ENCODE assay signal across 8 mouse cellular contexts in genomic region chr4:152296371-152296770, GRCm38 (mm10). TPM values are rescaled to one million over a fixed set of nuclear protein-coding genes. Genes with fewer than 3 reads are reported as not detected.
DNase-seq lines count a peak whose midpoint lies in the region; ATAC-seq and TF ChIP-seq lines count a peak whose summit lies in the region.

No protein-coding gene starts in this region.

- 0 out of 2 replicates have a peak overlapping the region, but pooled peaks have one; percentile 59 for H3K27ac ChIP-seq in lung, postnatal 0 days (ENCODE audit: low read length)
- 0 out of 2 replicates have a peak overlapping the region, but pooled peaks have one; percentile 92 for H3K27ac ChIP-seq in forebrain, embryonic 10.5 days
- peak overlapping the region; percentile 64; the same call in 1 of the 2 replicates for H3K27ac ChIP-seq in intestine, postnatal 0 days (ENCODE audit: low read depth, low read length)
- no peak overlapping the region for H3K27ac ChIP-seq in neural tube, embryonic 14.5 days (ENCODE audit: low read depth, low read length)

- peaks cover 10% of the 10 kb centered on the region; the same call in 1 of the 2 replicates for H3K4me1 ChIP-seq in lung, postnatal 0 days (ENCODE audit: insufficient read depth, low read depth, low read length)
- peaks cover 66% of the 10 kb centered on the region for H3K4me1 ChIP-seq in forebrain, embryonic 10.5 days
- H3K4me1 ChIP-seq in intestine, postnatal 0 days (replicated peaks; ENCODE audit: control insufficient read depth, insufficient read depth, low read length), result peaks cover 5% of the 10 kb centered on the region
- peaks cover 11% of the 10 kb centered on the region for H3K4me1 ChIP-seq in neural tube, embryonic 14.5 days (ENCODE audit: control insufficient read depth, insufficient read depth, low read length)

- peak overlapping the region; percentile 92 for H3K4me3 ChIP-seq in lung, postnatal 0 days (ENCODE audit: low read depth, low read length)
- peak overlapping the region; percentile 89 for H3K4me3 ChIP-seq in forebrain, embryonic 10.5 days
- H3K4me3 ChIP-seq in intestine, postnatal 0 days (ENCODE audit: low read depth, low read length), result peak overlapping the region; percentile 87
- peak overlapping the region; percentile 80 for H3K4me3 ChIP-seq in neural tube, embryonic 14.5 days (ENCODE audit: low read depth, low read length)

- H3K4me2 ChIP-seq in lung, postnatal 0 days (replicated peaks; ENCODE audit: low read depth, low read length), result peak overlapping the region; percentile 71
- peak overlapping the region; percentile 73 for H3K4me2 ChIP-seq in intestine, postnatal 0 days (replicated peaks; ENCODE audit: low read depth)
- H3K4me2 ChIP-seq in neural tube, embryonic 14.5 days (ENCODE audit: low read depth, low read length), result peak overlapping the region; percentile 67

- intact Hi-C loops in left cerebral cortex, postnatal 25 days (cut with DNase I), result no loop called here

- ATAC-seq in lung, postnatal 0 days, result no peak
- no peak for ATAC-seq in intestine, postnatal 0 days
- no peak for ATAC-seq in neural tube, embryonic 14.5 days (ENCODE audit: low read depth)

- 5% methylated on average over 8 of the region's 8 CpGs for WGBS in lung, postnatal 0 days
- WGBS in forebrain, embryonic 10.5 days, result 19% methylated on average over 8 of the region's 8 CpGs
- WGBS in intestine, postnatal 0 days, result 8% methylated on average over 8 of the region's 8 CpGs
- 16% methylated on average over 8 of the region's 8 CpGs for WGBS in neural tube, embryonic 14.5 days

- TF ChIP-seq EP300 in lung, postnatal 0 days (IDR thresholded peaks at IDR 0.05), result no peak

- H3K36me3 ChIP-seq in lung, postnatal 0 days (ENCODE audit: insufficient read depth, low read length), result no peaks in the 10 kb centered on the region
- H3K36me3 ChIP-seq in forebrain, embryonic 10.5 days (replicated peaks), result peaks cover 19% of the 10 kb centered on the region
- H3K36me3 ChIP-seq in intestine, postnatal 0 days (ENCODE audit: control insufficient read depth, insufficient read depth), result peaks cover 13% of the 10 kb centered on the region; the same call in 1 of the 2 replicates
- H3K36me3 ChIP-seq in neural tube, embryonic 14.5 days (ENCODE audit: control insufficient read depth, insufficient read depth, low read length), result peaks cover 5% of the 10 kb centered on the region; the same call in 1 of the 2 replicates

- H3K27me3 ChIP-seq in lung, postnatal 0 days (replicated peaks; ENCODE audit: insufficient read depth, low read length), result peaks cover 22% of the 10 kb centered on the region
- H3K27me3 ChIP-seq in forebrain, embryonic 10.5 days (ENCODE audit: poor library complexity, severe bottlenecking), result peaks cover 61% of the 10 kb centered on the region
- peaks cover 17% of the 10 kb centered on the region for H3K27me3 ChIP-seq in intestine, postnatal 0 days (replicated peaks; ENCODE audit: control insufficient read depth, insufficient read depth, low read length)
- H3K27me3 ChIP-seq in neural tube, embryonic 14.5 days (ENCODE audit: control insufficient read depth, insufficient read depth, low read length), result peaks cover 17% of the 10 kb centered on the region

- no peak for TF ChIP-seq CTCF in lung, postnatal 0 days (IDR thresholded peaks at IDR 0.05)
- TF ChIP-seq CTCF in intestine, postnatal 0 days (IDR thresholded peaks at IDR 0.05; ENCODE audit: low read depth), result no peak

- no peak overlapping the region for H3K9ac ChIP-seq in lung, postnatal 0 days (replicated peaks; ENCODE audit: low read depth)
- peak overlapping the region; percentile 40; the same call in 1 of the 2 replicates for H3K9ac ChIP-seq in intestine, postnatal 0 days (ENCODE audit: low read depth, low read length)
- H3K9ac ChIP-seq in neural tube, embryonic 14.5 days (replicated peaks; ENCODE audit: low read depth, low read length), result no peak overlapping the region

- DNase-seq in lung, postnatal 0 days (ENCODE audit: low spot score), result no peak
- no peak for DNase-seq in lung, postnatal 14 days
- no peak for DNase-seq in forebrain, embryonic 10.5 days (ENCODE audit: extremely low spot score, low spot score)
- DNase-seq in left cerebral cortex, postnatal 25 days (ENCODE audit: low spot score in 2 of 2), result no peak
- DNase-seq in cerebellum, adult 18-20 months, result no peak
- no peak for DNase-seq in gastrocnemius, postnatal 4 days (ENCODE audit: low spot score in 2 of 2)

- no peaks in the 10 kb centered on the region for H3K9me3 ChIP-seq in lung, postnatal 0 days (ENCODE audit: low read length)
- H3K9me3 ChIP-seq in forebrain, embryonic 10.5 days, result no peaks in the 10 kb centered on the region
- H3K9me3 ChIP-seq in intestine, postnatal 0 days (ENCODE audit: control insufficient read depth), result no peaks in the 10 kb centered on the region
- no peaks in the 10 kb centered on the region for H3K9me3 ChIP-seq in neural tube, embryonic 14.5 days (ENCODE audit: control insufficient read depth, low read length)

RNA-seq across cellular contexts. Expression of gene Icmt, which starts 0.7 kb away (rescaled TPM):
- polyA plus RNA-seq in lung, postnatal 0 days (2015; fragmentation: Nextera tagmentation; extraction: Ambion mirVana), result 16.9 and 18.9 TPM in 2 replicates
- polyA plus RNA-seq in forebrain, embryonic 10.5 days (2016; fragmentation: Nextera tagmentation; extraction: Ambion mirVana), result 23.3 and 26.1 TPM in 2 replicates
- 12.6 and 12.9 TPM in 2 replicates for polyA plus RNA-seq in intestine, postnatal 0 days (2015; fragmentation: Nextera tagmentation; extraction: Ambion mirVana)
- polyA plus RNA-seq in neural tube, embryonic 14.5 days (2014; fragmentation: Nextera tagmentation; extraction: Ambion mirVana), result 16.6 and 24.9 TPM in 2 replicates
- 10 to 100 TPM; 50.9 to 56.7 TPM for total RNA-seq in left cerebral cortex, postnatal 25 days (2021)
- 10 to 100 TPM; 21.3 to 26.0 TPM for total RNA-seq in gastrocnemius, postnatal 4 days (2021)

RNA-seq across cellular contexts. Expression of gene Hes3, which starts 4.9 kb away (rescaled TPM):
- not detected in 2 replicates for polyA plus RNA-seq in lung, postnatal 0 days (2015; fragmentation: Nextera tagmentation; extraction: Ambion mirVana)
- polyA plus RNA-seq in forebrain, embryonic 10.5 days (2016; fragmentation: Nextera tagmentation; extraction: Ambion mirVana), result 0.38 and 0.92 TPM in 2 replicates
- not detected in 2 replicates for polyA plus RNA-seq in intestine, postnatal 0 days (2015; fragmentation: Nextera tagmentation; extraction: Ambion mirVana)
- 0.36 and 0.68 TPM in 2 replicates for polyA plus RNA-seq in neural tube, embryonic 14.5 days (2014; fragmentation: Nextera tagmentation; extraction: Ambion mirVana)
- total RNA-seq in left cerebral cortex, postnatal 25 days (2021), result under 1 TPM; 0.30 to 0.37 TPM
- not detected for total RNA-seq in gastrocnemius, postnatal 4 days (2021)

RNA-seq across cellular contexts. Expression of gene Gpr153, which starts 22.3 kb away (rescaled TPM):
- 11.1 and 12.3 TPM in 2 replicates for polyA plus RNA-seq in lung, postnatal 0 days (2015; fragmentation: Nextera tagmentation; extraction: Ambion mirVana)
- polyA plus RNA-seq in forebrain, embryonic 10.5 days (2016; fragmentation: Nextera tagmentation; extraction: Ambion mirVana), result 2.5 and 3.0 TPM in 2 replicates
- 2.9 and 3.1 TPM in 2 replicates for polyA plus RNA-seq in intestine, postnatal 0 days (2015; fragmentation: Nextera tagmentation; extraction: Ambion mirVana)
- 18.5 and 19.3 TPM in 2 replicates for polyA plus RNA-seq in neural tube, embryonic 14.5 days (2014; fragmentation: Nextera tagmentation; extraction: Ambion mirVana)
- 10 to 100 TPM; 26.8 to 37.1 TPM for total RNA-seq in left cerebral cortex, postnatal 25 days (2021)
- 10 to 100 TPM; 47.5 to 49.4 TPM for total RNA-seq in gastrocnemius, postnatal 4 days (2021)

RNA-seq across cellular contexts. Expression of gene Rnf207, which starts 22.4 kb away (rescaled TPM):
- 0.53 and 0.70 TPM in 2 replicates for polyA plus RNA-seq in lung, postnatal 0 days (2015; fragmentation: Nextera tagmentation; extraction: Ambion mirVana)
- 0.92 and 1.3 TPM in 2 replicates for polyA plus RNA-seq in forebrain, embryonic 10.5 days (2016; fragmentation: Nextera tagmentation; extraction: Ambion mirVana)
- 0.69 and 0.70 TPM in 2 replicates for polyA plus RNA-seq in intestine, postnatal 0 days (2015; fragmentation: Nextera tagmentation; extraction: Ambion mirVana)
- 5.9 and 8.4 TPM in 2 replicates for polyA plus RNA-seq in neural tube, embryonic 14.5 days (2014; fragmentation: Nextera tagmentation; extraction: Ambion mirVana)
- 10 to 100 TPM in 1 of 2 experiments, 1 to 10 TPM in 1; 8.7 to 11.1 TPM for total RNA-seq in left cerebral cortex, postnatal 25 days (2021)
- total RNA-seq in gastrocnemius, postnatal 4 days (2021), result under 1 TPM in 1 of 2 experiments, not detected in 1; 0.32 TPM

RNA-seq across cellular contexts. Expression of gene Rpl22, which starts 29.2 kb away (rescaled TPM):
- polyA plus RNA-seq in lung, postnatal 0 days (2015; fragmentation: Nextera tagmentation; extraction: Ambion mirVana), result 265 and 266 TPM in 2 replicates
- polyA plus RNA-seq in forebrain, embryonic 10.5 days (2016; fragmentation: Nextera tagmentation; extraction: Ambion mirVana), result 363 and 368 TPM in 2 replicates
- 281 and 296 TPM in 2 replicates for polyA plus RNA-seq in intestine, postnatal 0 days (2015; fragmentation: Nextera tagmentation; extraction: Ambion mirVana)
- polyA plus RNA-seq in neural tube, embryonic 14.5 days (2014; fragmentation: Nextera tagmentation; extraction: Ambion mirVana), result 150 and 173 TPM in 2 replicates
- total RNA-seq in left cerebral cortex, postnatal 25 days (2021), result 100 to 1,000 TPM; 160 TPM
- total RNA-seq in gastrocnemius, postnatal 4 days (2021), result 100 to 1,000 TPM; 405 to 428 TPM
